Mouse (Mus musculus) kidney, adult 2 months (tissue): ENCODE data around the gene Brat1.

ENCODE experiments used
- CTCF ChIP-seq: fragments of 200-500 bp; conservative IDR thresholded peaks from 2 replicates; pipeline ENCODE4 v1.5.1; 2011; ENCODE audit warnings: low read depth, mild to moderate bottlenecking, control low read depth, low read length, moderate library complexity, mixed read lengths; ENCODE audit not compliant: insufficient read depth, insufficient read length
- POLR2A ChIP-seq: fragments of 200-500 bp; IDR thresholded peaks from one replicate; pipeline ENCODE4 v1.6.1; 2011; ENCODE audit warnings: low read depth, low read length, control low read depth

DNA sequence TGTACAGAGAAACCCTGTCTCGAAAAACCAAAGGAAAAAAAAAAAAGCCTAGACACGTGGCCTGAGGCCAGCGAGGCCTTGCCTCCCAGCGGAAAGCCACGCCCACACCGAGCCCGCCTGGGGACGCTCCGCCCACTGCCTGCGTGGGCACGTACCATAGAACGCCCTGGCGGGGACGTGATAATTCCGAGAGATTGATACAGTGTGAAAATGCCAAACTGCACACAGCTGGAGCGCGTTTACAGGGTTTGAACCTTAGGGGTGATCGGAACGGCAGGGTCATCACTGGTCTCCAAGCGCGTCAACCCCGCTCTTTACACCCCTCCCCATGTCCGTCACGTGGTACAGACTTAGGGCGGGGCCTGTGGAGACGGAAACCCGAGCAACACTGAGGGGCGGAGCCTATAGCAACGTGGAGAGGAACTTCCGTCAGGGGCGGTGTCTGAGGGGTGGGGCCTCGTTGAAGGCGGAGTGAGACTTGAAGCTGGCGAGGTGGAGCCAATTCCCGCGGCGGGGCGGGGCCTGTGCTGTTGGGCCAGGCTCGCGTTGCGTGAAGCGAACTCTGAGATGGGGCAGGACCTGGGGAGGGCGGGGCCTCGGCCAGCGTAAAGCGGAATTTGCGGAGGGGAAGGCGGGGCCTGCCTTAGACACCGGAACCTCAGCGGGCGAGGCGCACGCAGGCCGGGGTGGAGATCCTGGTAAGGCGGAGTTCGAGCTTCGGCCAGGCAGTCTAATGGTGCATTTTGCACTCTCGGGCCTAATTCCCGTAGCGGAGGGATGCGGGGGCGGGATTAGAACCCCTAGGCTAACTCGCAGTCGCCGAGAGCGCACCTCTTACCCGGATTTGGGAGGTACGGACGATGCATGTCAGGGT, at the start of gene Brat1:
- TF ChIP-seq CTCF (no peak), POLR2A (peak; percentile 90)
